Mouse (Mus musculus) liver, adult (tissue): ENCODE measurements around the gene Tom1.

ENCODE experiments used
- GATA4 ChIP-seq: IDR thresholded peaks from 2 replicates; pipeline ENCODE4 v1.6.1; 2014; ENCODE audit warnings: mild to moderate bottlenecking, low read length; ENCODE audit not compliant: insufficient replicate concordance

Tom1 gene

GRCm38 (mm10) chr8:75032961-75033360, 544 bp upstream of the Tom1 start:
- no peak for TF ChIP-seq GATA4

GRCm38 (mm10) chr8:75034285-75034684, 780 bp downstream of the Tom1 start:
- no peak for TF ChIP-seq GATA4

GRCm38 (mm10) chr8:75035640-75036039, 2.1 kb downstream of the Tom1 start:
- no peak for TF ChIP-seq GATA4

GRCm38 (mm10) chr8:75038497-75038896, 5.0 kb downstream of the Tom1 start:
- TF ChIP-seq GATA4: no peak

- TF ChIP-seq GATA4: no peak
Observed at GRCm38 (mm10) chr8:75039754-75040153, 6.2 kb downstream of the Tom1 start.

- no peak for TF ChIP-seq GATA4
Observed at GRCm38 (mm10) chr8:75042171-75042570, 8.7 kb downstream of the Tom1 start.

- no peak for TF ChIP-seq GATA4
Observed at GRCm38 (mm10) chr8:75042974-75043373, 9.5 kb downstream of the Tom1 start.

- no peak for TF ChIP-seq GATA4
Observed at GRCm38 (mm10) chr8:75046303-75046702, 12.8 kb downstream of the Tom1 start.

GRCm38 (mm10) chr8:75047784-75048183, 14.3 kb downstream of the Tom1 start:
- no peak for TF ChIP-seq GATA4

GRCm38 (mm10) chr8:75053342-75053741, 19.8 kb downstream of the Tom1 start:
- TF ChIP-seq GATA4: no peak

- no peak for TF ChIP-seq GATA4
Observed at GRCm38 (mm10) chr8:75055673-75056072, 22.2 kb downstream of the Tom1 start.

GRCm38 (mm10) chr8:75060022-75060421, 26.5 kb downstream of the Tom1 start:
- TF ChIP-seq GATA4: no peak

- no peak for TF ChIP-seq GATA4
Observed at GRCm38 (mm10) chr8:75060815-75061214, 27.3 kb downstream of the Tom1 start.

GRCm38 (mm10) chr8:75063290-75063689, 29.8 kb downstream of the Tom1 start:
- no peak for TF ChIP-seq GATA4

- TF ChIP-seq GATA4: no peak
Observed at GRCm38 (mm10) chr8:75064790-75065189, 31.3 kb downstream of the Tom1 start.

- TF ChIP-seq GATA4: no peak
Observed at GRCm38 (mm10) chr8:75067287-75067686, 33.8 kb downstream of the Tom1 start.

GRCm38 (mm10) chr8:75070297-75070696, 36.8 kb downstream of the Tom1 start:
- no peak for TF ChIP-seq GATA4
